Mouse (Mus musculus): Measurements from ENCODE around the gene Atp6ap1l. TPM values are rescaled to one million over a fixed set of nuclear protein-coding genes. Genes with fewer than 3 reads are reported as not detected.
"Not testable (repeated sequence)": the region's sequence is repeated elsewhere in the genome, so short reads cannot be mapped to it uniquely, and the experiment has no call there.

Gene Atp6ap1l
- polyA plus RNA-seq, 1 experiment = 0.06 TPM

DNA sequence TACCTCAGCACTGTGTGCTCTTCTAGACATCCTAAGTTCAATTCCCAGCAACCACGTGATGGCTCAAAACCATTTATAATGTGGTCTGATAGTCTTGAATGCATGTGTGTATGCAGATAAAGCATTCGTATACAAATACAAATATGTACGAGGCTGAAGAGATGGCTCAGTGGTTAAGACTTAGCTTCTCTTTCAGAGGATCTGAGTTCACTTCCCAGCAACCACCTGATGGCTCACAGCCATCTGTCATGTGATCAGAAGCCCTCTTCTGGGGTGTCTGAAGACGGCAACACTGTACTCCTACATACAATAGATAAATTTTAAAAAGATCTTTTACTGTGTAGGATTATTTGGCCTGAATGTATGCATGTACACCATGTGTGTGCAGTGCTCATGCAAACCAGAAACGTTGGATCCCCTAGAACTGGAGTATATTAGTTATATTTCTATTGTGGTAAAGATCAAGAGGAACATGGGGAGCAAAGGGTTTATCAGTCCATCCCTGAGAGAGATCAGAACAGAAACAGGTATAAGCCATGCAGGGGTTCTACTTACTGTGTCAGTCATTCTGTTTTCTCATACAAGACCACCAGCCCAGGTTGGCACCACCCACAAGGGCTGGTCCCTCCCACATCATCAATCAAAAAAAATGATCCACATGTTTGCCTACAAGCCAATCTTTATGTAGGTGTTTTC lies 21.9 kb upstream of the Atp6ap1l start:
- Histone ChIP-seq H3K4me1 (ENCODE audit: control insufficient read depth, insufficient read depth, low read length) (peaks cover 8% of the 10 kb centered on the region; the same call in 1 of the 2 replicates), H3K36me3 (ENCODE audit: control insufficient read depth, insufficient read depth, low read length) (peaks cover 12% of the 10 kb centered on the region), H3K27me3 (replicated peaks; ENCODE audit: control insufficient read depth, insufficient read depth, low read length) (no peaks in the 10 kb centered on the region), H3K27ac (ENCODE audit: insufficient read depth, low read depth, low read length) (no peak overlapping the region), H3K4me3 (ENCODE audit: insufficient read depth, low read depth, low read length) (no peak overlapping the region)
- 69% methylated on average over 5 of the region's 5 CpGs for WGBS
- TF ChIP-seq CTCF (conservative IDR thresholded peaks at IDR 0.05; ENCODE audit: insufficient read depth, insufficient read length, low read depth, low read length) (no peak), POLR2A (IDR thresholded peaks at IDR 0.05; ENCODE audit: low read depth, low read length) (no peak)
- DNase-seq = no peak

DNA sequence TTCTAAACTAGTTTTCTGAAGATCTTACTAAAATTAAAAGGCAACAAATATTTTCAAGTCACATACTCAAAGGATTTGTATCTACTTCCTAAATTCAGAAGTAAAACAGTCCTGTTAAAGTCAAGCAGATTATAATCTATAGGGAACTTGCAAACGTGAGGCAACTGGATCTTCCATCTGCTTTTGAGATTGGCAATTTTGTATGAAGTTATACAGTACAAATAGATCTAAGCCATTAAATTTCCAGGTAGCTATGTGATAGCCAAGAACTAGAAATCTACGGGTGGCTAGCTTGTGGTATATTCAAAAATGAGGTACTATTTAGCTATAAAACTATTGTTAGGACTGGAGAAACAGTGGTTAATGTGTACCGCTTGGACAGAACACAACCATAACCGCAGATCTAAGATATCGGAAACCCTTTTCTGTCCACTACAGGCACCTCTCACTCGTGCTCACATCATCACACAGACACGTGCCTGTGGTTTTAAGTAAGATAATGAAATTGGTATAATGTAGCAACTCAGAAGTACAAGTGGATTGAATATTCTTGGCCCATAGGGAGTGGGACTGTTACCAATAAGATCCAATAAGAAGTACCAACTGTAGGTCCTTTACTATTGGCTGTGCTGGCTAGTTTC lies 21.1 kb upstream of the Atp6ap1l start:
- TF ChIP-seq CTCF (conservative IDR thresholded peaks at IDR 0.05; ENCODE audit: insufficient read depth, insufficient read length, low read depth, low read length) (no peak), POLR2A (IDR thresholded peaks at IDR 0.05; ENCODE audit: low read depth, low read length) (no peak)
- WGBS = 82% methylated on average over 7 of the region's 7 CpGs
- H3K4me1 ChIP-seq (ENCODE audit: control insufficient read depth, insufficient read depth, low read length) = peaks cover 8% of the 10 kb centered on the region; the same call in 1 of the 2 replicates
- no peaks in the 10 kb centered on the region for H3K27me3 ChIP-seq (replicated peaks; ENCODE audit: control insufficient read depth, insufficient read depth, low read length)
- DNase-seq = no peak
- H3K4me3 ChIP-seq (ENCODE audit: insufficient read depth, low read depth, low read length) = no peak overlapping the region
- no peak overlapping the region for H3K27ac ChIP-seq (ENCODE audit: insufficient read depth, low read depth, low read length)
- H3K36me3 ChIP-seq (ENCODE audit: control insufficient read depth, insufficient read depth, low read length) = peaks cover 12% of the 10 kb centered on the region

DNA sequence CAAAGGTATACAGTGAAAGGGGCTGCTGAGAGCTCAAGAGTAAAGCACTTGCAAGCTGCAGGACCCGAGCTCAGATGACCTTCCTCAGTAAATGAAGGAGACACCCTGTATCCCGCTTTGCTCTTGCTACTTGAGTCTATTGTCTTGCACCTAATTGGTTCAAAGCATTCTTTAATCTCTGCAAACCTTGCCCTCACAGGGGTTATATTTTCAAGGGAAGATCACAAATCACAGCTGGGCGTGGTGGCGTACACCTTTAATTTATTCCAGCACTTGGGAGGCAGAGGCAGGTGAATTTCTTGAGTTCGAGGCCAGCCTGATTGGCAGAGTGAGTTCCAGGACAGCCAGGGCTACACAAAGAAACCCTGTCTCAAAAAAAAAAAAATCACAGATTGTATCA lies 20.0 kb upstream of the Atp6ap1l start:
- Histone ChIP-seq H3K36me3 (ENCODE audit: control insufficient read depth, insufficient read depth, low read length) (peaks cover 12% of the 10 kb centered on the region), H3K4me3 (ENCODE audit: insufficient read depth, low read depth, low read length) (no peak overlapping the region), H3K27ac (ENCODE audit: insufficient read depth, low read depth, low read length) (no peak overlapping the region), H3K27me3 (replicated peaks; ENCODE audit: control insufficient read depth, insufficient read depth, low read length) (no peaks in the 10 kb centered on the region), H3K4me1 (ENCODE audit: control insufficient read depth, insufficient read depth, low read length) (peaks cover 8% of the 10 kb centered on the region; the same call in 1 of the 2 replicates)
- no peak for TF ChIP-seq CTCF (conservative IDR thresholded peaks at IDR 0.05; ENCODE audit: insufficient read depth, insufficient read length, low read depth, low read length)
- TF ChIP-seq POLR2A (IDR thresholded peaks at IDR 0.05; ENCODE audit: low read depth, low read length) = no peak
- DNase-seq = no peak
- WGBS = 88% methylated on average over 5 of the region's 5 CpGs

DNA sequence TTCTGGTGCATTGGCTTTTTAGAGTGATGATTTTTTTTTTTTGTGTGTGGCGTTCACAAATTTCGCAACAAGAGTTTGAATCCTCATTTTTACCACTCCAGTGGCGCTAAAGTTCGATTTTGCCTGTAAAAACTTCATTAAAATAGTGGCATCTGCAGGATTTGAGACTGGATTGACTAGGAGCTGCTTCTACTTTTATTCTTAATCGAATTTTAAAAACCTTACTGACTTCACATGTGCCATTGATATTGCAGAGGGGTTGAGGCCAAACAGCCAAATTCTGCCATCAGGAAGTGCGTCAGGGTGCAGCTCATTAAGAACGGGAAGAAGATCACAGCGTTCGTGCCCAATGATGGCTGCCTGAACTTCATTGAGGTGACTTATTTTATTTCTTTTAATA lies 18.9 kb upstream of the Atp6ap1l start:
- Histone ChIP-seq H3K27me3 (replicated peaks; ENCODE audit: control insufficient read depth, insufficient read depth, low read length) (no peaks in the 10 kb centered on the region), H3K4me1 (ENCODE audit: control insufficient read depth, insufficient read depth, low read length) (peaks cover 6% of the 10 kb centered on the region; the same call in 1 of the 2 replicates), H3K4me3 (ENCODE audit: insufficient read depth, low read depth, low read length) (0 out of 2 replicates have a peak overlapping the region, but pooled peaks have one; percentile 10), H3K36me3 (ENCODE audit: control insufficient read depth, insufficient read depth, low read length) (peaks cover 12% of the 10 kb centered on the region), H3K27ac (ENCODE audit: insufficient read depth, low read depth, low read length) (no peak overlapping the region)
- TF ChIP-seq POLR2A (IDR thresholded peaks at IDR 0.05; ENCODE audit: low read depth, low read length) = no peak
- TF ChIP-seq CTCF (conservative IDR thresholded peaks at IDR 0.05; ENCODE audit: insufficient read depth, insufficient read length, low read depth, low read length) = no peak
- 41% methylated on average over 9 of the region's 9 CpGs for WGBS
- no peak for DNase-seq

DNA sequence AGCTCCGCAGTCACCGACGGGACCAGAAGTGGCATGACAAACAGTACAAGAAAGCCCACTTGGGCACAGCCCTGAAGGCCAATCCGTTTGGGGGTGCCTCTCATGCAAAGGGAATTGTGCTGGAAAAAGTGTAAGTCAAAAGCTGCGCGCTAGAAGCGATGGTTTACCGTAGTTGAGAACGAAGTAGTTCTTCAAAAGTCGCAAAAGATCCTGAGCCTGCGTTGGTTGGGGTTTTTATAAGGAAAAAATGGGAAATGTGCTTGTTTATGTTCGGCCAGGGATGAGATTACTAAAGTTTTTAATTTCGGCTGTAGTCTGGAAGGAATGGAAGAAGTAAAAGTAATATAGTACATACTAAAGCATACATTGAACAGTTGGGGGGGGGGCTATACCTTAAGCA lies 18.5 kb upstream of the Atp6ap1l start:
- H3K36me3 ChIP-seq (ENCODE audit: control insufficient read depth, insufficient read depth, low read length) = not testable (repeated sequence)
- under 1% methylated on average over 13 of the region's 13 CpGs for WGBS

DNA sequence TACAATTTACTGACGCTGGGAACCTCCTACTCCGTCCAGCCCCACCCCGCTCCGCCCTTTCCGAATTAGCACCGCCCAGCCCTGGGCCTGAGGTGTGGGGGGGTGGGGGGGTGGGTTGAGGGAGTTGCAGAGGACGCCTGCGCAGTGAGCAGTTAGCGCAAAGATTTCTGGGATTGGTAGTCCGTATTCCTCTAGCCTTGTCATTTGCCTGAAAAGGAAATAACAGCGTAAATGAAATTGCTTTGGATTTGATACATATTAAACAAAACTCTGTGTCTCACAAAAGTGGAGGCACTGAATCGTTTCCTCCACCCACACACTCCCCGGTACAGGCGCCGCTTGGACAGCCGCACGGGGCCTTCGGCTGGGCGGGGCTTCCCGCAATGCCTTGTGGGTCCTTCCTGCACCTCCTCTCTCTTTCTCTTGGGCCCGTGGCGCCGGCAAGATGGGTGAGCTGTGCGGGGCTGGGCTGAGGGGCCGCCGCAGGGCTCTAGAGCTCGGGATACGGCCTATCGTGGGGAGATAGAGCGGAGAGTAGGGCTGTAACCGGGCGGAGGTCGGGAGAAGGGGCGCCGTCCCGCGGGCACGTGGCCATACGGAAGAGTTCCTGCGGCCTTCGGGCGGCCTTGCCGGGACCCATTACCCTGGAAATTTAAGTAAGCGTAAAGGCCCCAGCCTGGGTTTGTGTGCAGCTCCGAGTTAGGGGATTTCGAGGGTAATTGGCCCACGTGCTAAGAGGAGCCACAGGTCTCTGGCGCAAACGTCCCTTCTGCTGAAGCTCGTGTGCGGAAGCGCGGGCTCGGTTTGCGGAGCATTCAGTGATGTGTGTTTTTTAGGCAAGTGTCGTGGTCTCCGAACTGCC lies 17.8 kb upstream of the Atp6ap1l start, which contains the start of gene Rps23:
Gene Rps23, plus strand, starts transcription at position 208 of the 862 bp plus-strand sequence.
- peak; percentile 93 for DNase-seq
- Histone ChIP-seq H3K4me1 (ENCODE audit: control insufficient read depth, insufficient read depth, low read length) (peaks cover 6% of the 10 kb centered on the region; the same call in 1 of the 2 replicates), H3K4me3 (ENCODE audit: insufficient read depth, low read depth, low read length) (peak within 1 kb of the TSS; percentile 100), H3K36me3 (ENCODE audit: control insufficient read depth, insufficient read depth, low read length) (peaks cover 9% of the 10 kb centered on the region), H3K27me3 (replicated peaks; ENCODE audit: control insufficient read depth, insufficient read depth, low read length) (no peaks in the 10 kb centered on the region), H3K27ac (ENCODE audit: insufficient read depth, low read depth, low read length) (peak within 1 kb of the TSS; percentile 100)
- TF ChIP-seq POLR2A (IDR thresholded peaks at IDR 0.05; ENCODE audit: low read depth, low read length) (peak; percentile 79), CTCF (conservative IDR thresholded peaks at IDR 0.05; ENCODE audit: insufficient read depth, insufficient read length, low read depth, low read length) (no peak)
- under 1% methylated on average over 57 of the region's 57 CpGs for WGBS

More for the DNA sequence above, 18.5 kb upstream of the Atp6ap1l start:
- H3K4me3 ChIP-seq (ENCODE audit: insufficient read depth, low read depth, low read length) = peak overlapping the region; percentile 100
- H3K27ac ChIP-seq (ENCODE audit: insufficient read depth, low read depth, low read length); DNase-seq; H3K4me1 ChIP-seq (ENCODE audit: control insufficient read depth, insufficient read depth, low read length); H3K27me3 ChIP-seq (replicated peaks; ENCODE audit: control insufficient read depth, insufficient read depth, low read length): not testable (repeated sequence)

All from kidney, adult 2 months (tissue).